Mouse (Mus musculus): ENCODE measurements at regions not wholly inside any gene's neighbourhood (a gene's known extent, or its start where the extent isn't known, plus 50 kb on each side); places are given as distances from the start of the nearest gene placed in this dataset.

DNA sequence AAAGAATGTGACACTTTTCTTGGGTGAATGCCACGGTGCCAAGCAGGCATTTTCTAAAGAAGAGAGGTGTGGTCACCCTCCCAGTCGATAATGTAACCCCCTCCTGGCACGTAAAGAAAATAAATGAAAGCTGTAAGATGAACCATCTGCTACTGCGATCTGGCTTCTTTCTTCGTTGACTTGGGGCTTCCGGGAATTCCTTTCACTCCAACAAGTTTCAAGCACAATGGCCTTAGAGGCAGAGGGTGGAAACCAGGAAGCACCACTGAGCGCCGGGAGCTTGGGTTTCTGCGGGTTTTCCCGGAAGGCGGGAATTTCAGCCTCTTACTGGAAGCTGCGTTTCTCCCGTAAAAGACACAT is 203.5 kb downstream of the C1d start:
- TF ChIP-seq CTCF (IDR thresholded peaks at IDR 0.05; ENCODE audit: insufficient read depth, low read length) (no peak), POLR2A (IDR thresholded peaks at IDR 0.05; ENCODE audit: borderline replicate concordance, extremely low read depth, low read depth, low read length) (no peak)

Data from lung, adult 2 months (tissue).